Mouse (Mus musculus): ENCODE data around the gene Wwox. TPM values are rescaled to one million over a fixed set of nuclear protein-coding genes. Genes with fewer than 3 reads are reported as not detected.

The Wwox gene
- total RNA-seq, 1 experiment: 12.5 TPM

DNA sequence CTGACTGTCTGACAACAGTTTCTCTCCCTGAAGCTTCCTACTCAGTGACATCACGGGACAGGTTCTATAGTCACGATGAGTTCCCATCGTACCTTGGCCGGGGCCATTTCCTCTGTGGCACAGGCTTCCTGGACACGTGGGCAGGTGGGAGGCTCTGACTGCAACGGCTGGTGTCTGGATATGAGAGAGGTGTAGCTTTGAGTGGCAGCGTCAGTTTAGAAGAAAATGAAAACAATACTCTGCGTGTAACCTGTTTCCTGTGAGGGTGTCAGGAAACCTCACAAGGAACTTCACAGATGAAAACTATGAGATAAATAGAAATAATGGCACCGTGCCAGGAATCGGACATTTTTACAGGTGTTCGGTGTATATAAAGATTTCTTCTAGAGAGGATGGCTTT lies 750.4 kb downstream of the Wwox start:
- no peak overlapping the region for H3K27ac ChIP-seq (ENCODE audit: insufficient read depth, low read depth, low read length, poor library complexity, severe bottlenecking)
- H3K4me3 ChIP-seq (ENCODE audit: insufficient read depth in 1 of 2, low read depth in 1 of 2, low read length in 2 of 2, poor library complexity in 1 of 2, severe bottlenecking in 1 of 2): no peak overlapping the region
- H3K4me1 ChIP-seq (ENCODE audit: control insufficient read depth in 2 of 2, insufficient read depth in 2 of 2, low read length in 2 of 2, poor library complexity in 1 of 2): no peaks in the 10 kb centered on the region
- H3K36me3 ChIP-seq (ENCODE audit: control insufficient read depth, insufficient read depth, low read length, poor library complexity, severe bottlenecking): no peaks in the 10 kb centered on the region
- no peak for DNase-seq (ENCODE audit: low read depth, low spot score)
- no peaks in the 10 kb centered on the region for H3K9me3 ChIP-seq (ENCODE audit: control insufficient read depth, insufficient read depth, low read depth, low read length)
- no peak overlapping the region for H3K9ac ChIP-seq (ENCODE audit: insufficient read depth, low read depth, low read length, poor library complexity, severe bottlenecking)
- TF ChIP-seq ZNF384 (IDR thresholded peaks at IDR 0.05; ENCODE audit: low read depth, low read length) (no peak), CHD2 (IDR thresholded peaks at IDR 0.05; ENCODE audit: low read depth, low read length) (no peak), MAFK (IDR thresholded peaks at IDR 0.05; ENCODE audit: insufficient read depth, low read depth, low read length) (no peak), ZC3H11A (IDR thresholded peaks at IDR 0.05; ENCODE audit: borderline replicate concordance, low read depth, low read length) (no peak), HCFC1 (IDR thresholded peaks at IDR 0.05; ENCODE audit: borderline replicate concordance, insufficient read depth, low read length) (no peak)
- in situ Hi-C loops (cut with MboI; ENCODE audit: low sequenced_read_pairs in 2 of 2, unreplicated experiment in 2 of 2): no loop called here

GRCm38 (mm10) chr8:115193767-115194166 lies 754.3 kb downstream of the Wwox start:
- peaks cover 0 to 3% of the 10 kb centered on the region in 2 experiments; a peak in 1 of 4 replicates for H3K4me1 ChIP-seq (ENCODE audit: control insufficient read depth in 2 of 2, insufficient read depth in 2 of 2, low read length in 2 of 2, poor library complexity in 1 of 2)
- H3K9me3 ChIP-seq (ENCODE audit: control insufficient read depth, insufficient read depth, low read depth, low read length): no peaks in the 10 kb centered on the region
- no peak overlapping the region for H3K27ac ChIP-seq (ENCODE audit: insufficient read depth, low read depth, low read length, poor library complexity, severe bottlenecking)
- no peak for TF ChIP-seq HCFC1 (IDR thresholded peaks at IDR 0.05; ENCODE audit: borderline replicate concordance, insufficient read depth, low read length)
- no peak for TF ChIP-seq ZNF384 (IDR thresholded peaks at IDR 0.05; ENCODE audit: low read depth, low read length)
- no peak for TF ChIP-seq CHD2 (IDR thresholded peaks at IDR 0.05; ENCODE audit: low read depth, low read length)
- TF ChIP-seq ZC3H11A (IDR thresholded peaks at IDR 0.05; ENCODE audit: borderline replicate concordance, low read depth, low read length): no peak
- TF ChIP-seq MAFK (IDR thresholded peaks at IDR 0.05; ENCODE audit: insufficient read depth, low read depth, low read length): no peak
- H3K4me3 ChIP-seq (ENCODE audit: insufficient read depth in 1 of 2, low read depth in 1 of 2, low read length in 2 of 2, poor library complexity in 1 of 2, severe bottlenecking in 1 of 2): no peak overlapping the region
- no peak for DNase-seq (ENCODE audit: low read depth, low spot score)
- in situ Hi-C loops (cut with MboI; ENCODE audit: low sequenced_read_pairs in 2 of 2, unreplicated experiment in 2 of 2): no loop called here
- no peak overlapping the region for H3K9ac ChIP-seq (ENCODE audit: insufficient read depth, low read depth, low read length, poor library complexity, severe bottlenecking)
- H3K36me3 ChIP-seq (ENCODE audit: control insufficient read depth, insufficient read depth, low read length, poor library complexity, severe bottlenecking): no peaks in the 10 kb centered on the region

GRCm38 (mm10) chr8:115195334-115195733 lies 755.9 kb downstream of the Wwox start:
- Histone ChIP-seq H3K9ac (ENCODE audit: insufficient read depth, low read depth, low read length, poor library complexity, severe bottlenecking) (no peak overlapping the region), H3K27ac (ENCODE audit: insufficient read depth, low read depth, low read length, poor library complexity, severe bottlenecking) (no peak overlapping the region), H3K36me3 (ENCODE audit: control insufficient read depth, insufficient read depth, low read length, poor library complexity, severe bottlenecking) (no peaks in the 10 kb centered on the region), H3K9me3 (ENCODE audit: control insufficient read depth, insufficient read depth, low read depth, low read length) (no peaks in the 10 kb centered on the region), H3K4me3 (ENCODE audit: insufficient read depth in 1 of 2, low read depth in 1 of 2, low read length in 2 of 2, poor library complexity in 1 of 2, severe bottlenecking in 1 of 2) (no peak overlapping the region), H3K4me1 (ENCODE audit: control insufficient read depth in 2 of 2, insufficient read depth in 2 of 2, low read length in 2 of 2, poor library complexity in 1 of 2) (peaks cover 0 to 6% of the 10 kb centered on the region in 2 experiments; a peak in 1 of 4 replicates)
- DNase-seq (ENCODE audit: low read depth, low spot score): peak; percentile 54
- TF ChIP-seq ZC3H11A (IDR thresholded peaks at IDR 0.05; ENCODE audit: borderline replicate concordance, low read depth, low read length) (0 out of 2 replicates have a peak, but pooled peaks have one; percentile 10), CHD2 (IDR thresholded peaks at IDR 0.05; ENCODE audit: low read depth, low read length) (no peak), ZNF384 (IDR thresholded peaks at IDR 0.05; ENCODE audit: low read depth, low read length) (no peak), HCFC1 (IDR thresholded peaks at IDR 0.05; ENCODE audit: borderline replicate concordance, insufficient read depth, low read length) (no peak), MAFK (IDR thresholded peaks at IDR 0.05; ENCODE audit: insufficient read depth, low read depth, low read length) (no peak)
- in situ Hi-C loops (cut with MboI; ENCODE audit: low sequenced_read_pairs in 2 of 2, unreplicated experiment in 2 of 2): no loop called here

DNA sequence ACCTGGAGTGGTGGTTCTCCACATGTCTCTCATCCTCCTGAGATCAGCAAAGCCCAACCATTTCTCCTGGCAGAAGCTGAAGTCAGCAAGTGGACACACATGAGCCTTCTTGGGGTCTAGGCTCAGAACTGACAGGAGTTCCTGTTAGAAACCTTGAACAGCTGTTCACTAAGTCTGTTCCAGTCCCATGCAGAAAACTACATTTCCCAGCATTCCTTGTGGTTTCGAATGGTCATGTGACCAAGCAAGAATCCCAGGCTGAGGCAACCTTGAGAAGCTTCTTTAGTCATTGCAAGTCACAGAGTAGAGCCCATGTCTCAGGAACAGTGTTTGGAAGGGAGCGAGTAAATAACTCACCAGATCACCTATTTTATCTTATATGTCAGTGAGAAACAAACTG lies 757.4 kb downstream of the Wwox start:
- DNase-seq (ENCODE audit: low read depth, low spot score): peak; percentile 17
- H3K36me3 ChIP-seq (ENCODE audit: control insufficient read depth, insufficient read depth, low read length, poor library complexity, severe bottlenecking): no peaks in the 10 kb centered on the region
- in situ Hi-C loops (cut with MboI; ENCODE audit: low sequenced_read_pairs in 2 of 2, unreplicated experiment in 2 of 2): no loop called here
- H3K4me3 ChIP-seq (ENCODE audit: insufficient read depth in 1 of 2, low read depth in 1 of 2, low read length in 2 of 2, poor library complexity in 1 of 2, severe bottlenecking in 1 of 2): no peak overlapping the region
- no peak overlapping the region for H3K9ac ChIP-seq (ENCODE audit: insufficient read depth, low read depth, low read length, poor library complexity, severe bottlenecking)
- H3K9me3 ChIP-seq (ENCODE audit: control insufficient read depth, insufficient read depth, low read depth, low read length): no peaks in the 10 kb centered on the region
- TF ChIP-seq HCFC1 (IDR thresholded peaks at IDR 0.05; ENCODE audit: borderline replicate concordance, insufficient read depth, low read length) (peak; percentile 91), CHD2 (IDR thresholded peaks at IDR 0.05; ENCODE audit: low read depth, low read length) (no peak), MAFK (IDR thresholded peaks at IDR 0.05; ENCODE audit: insufficient read depth, low read depth, low read length) (no peak), ZNF384 (IDR thresholded peaks at IDR 0.05; ENCODE audit: low read depth, low read length) (no peak), ZC3H11A (IDR thresholded peaks at IDR 0.05; ENCODE audit: borderline replicate concordance, low read depth, low read length) (no peak)
- no peak overlapping the region for H3K27ac ChIP-seq (ENCODE audit: insufficient read depth, low read depth, low read length, poor library complexity, severe bottlenecking)
- H3K4me1 ChIP-seq (ENCODE audit: control insufficient read depth in 2 of 2, insufficient read depth in 2 of 2, low read length in 2 of 2, poor library complexity in 1 of 2): peaks cover 0 to 6% of the 10 kb centered on the region in 2 experiments; a peak in 1 of 4 replicates

Measured in ES-E14 (cell line).